Mouse (Mus musculus): ENCODE measurements around the gene Tm4sf5. TPM values are rescaled to one million over a fixed set of nuclear protein-coding genes. Genes with fewer than 3 reads are reported as not detected.

Gene Tm4sf5
- 4.7 and 5.3 TPM in 2 replicates for polyA plus RNA-seq (2014; fragmentation: Nextera tagmentation; extraction: Ambion mirVana)

GRCm38 (mm10) chr11:70504970-70505369 lies at the start of gene Tm4sf5:
Gene Tm4sf5 (plus strand): TSS chr11:70505244.
- WGBS, result 87% methylated on average over 9 of the region's 9 CpGs
- no peak within 1 kb of the TSS for H3K27ac ChIP-seq (replicated peaks; ENCODE audit: low read depth, low read length)
- H3K4me1 ChIP-seq (ENCODE audit: control insufficient read depth, insufficient read depth, low read length), result peaks cover 5% of the 10 kb centered on the region; the same call in 1 of the 2 replicates
- H3K4me2 ChIP-seq (ENCODE audit: low read length), result no peak within 1 kb of the TSS
- no peak for DNase-seq
- H3K9me3 ChIP-seq (ENCODE audit: control insufficient read depth, low read length), result no peaks in the 10 kb centered on the region
- H3K9ac ChIP-seq (replicated peaks; ENCODE audit: low read length), result no peak within 1 kb of the TSS
- H3K36me3 ChIP-seq (ENCODE audit: control insufficient read depth, insufficient read depth, low read length), result no peaks in the 10 kb centered on the region
- H3K4me3 ChIP-seq (replicated peaks; ENCODE audit: low read depth, low read length), result no peak within 1 kb of the TSS
- no peaks in the 10 kb centered on the region for H3K27me3 ChIP-seq (ENCODE audit: control insufficient read depth, insufficient read depth, low read length)
- ATAC-seq (ENCODE audit: low FRiP score, low TSS enrichment), result no peak

- Histone ChIP-seq H3K9me3 (ENCODE audit: control insufficient read depth, low read length) (no peaks in the 10 kb centered on the region), H3K4me1 (ENCODE audit: control insufficient read depth, insufficient read depth, low read length) (peaks cover 3% of the 10 kb centered on the region; the same call in 1 of the 2 replicates), H3K4me2 (ENCODE audit: low read length) (peak within 1 kb of the TSS; percentile 56), H3K4me3 (replicated peaks; ENCODE audit: low read depth, low read length) (peak within 1 kb of the TSS; percentile 31), H3K27ac (replicated peaks; ENCODE audit: low read depth, low read length) (no peak within 1 kb of the TSS), H3K27me3 (ENCODE audit: control insufficient read depth, insufficient read depth, low read length) (peaks cover 21% of the 10 kb centered on the region), H3K36me3 (ENCODE audit: control insufficient read depth, insufficient read depth, low read length) (no peaks in the 10 kb centered on the region), H3K9ac (replicated peaks; ENCODE audit: low read length) (peak within 1 kb of the TSS; percentile 47)
- ATAC-seq (ENCODE audit: low FRiP score, low TSS enrichment) (no peak), DNase-seq (peak; percentile 21)
- 18% methylated on average over 32 of the region's 32 CpGs for WGBS
Observed at GRCm38 (mm10) chr11:70458688-70459600, 46.1 kb upstream of the Tm4sf5 start, which contains the start of gene Zmynd15. Gene Zmynd15 (plus strand): TSS chr11:70459433.

GRCm38 (mm10) chr11:70459601-70460101 lies 45.4 kb upstream of the Tm4sf5 start, which contains the start of gene Cxcl16:
Gene Cxcl16 (minus strand): TSS chr11:70459984.
- DNase-seq, result no peak
- ATAC-seq (ENCODE audit: low FRiP score, low TSS enrichment), result no peak

GRCm38 (mm10) chr11:70463970-70464369 lies 41.1 kb upstream of the Tm4sf5 start:
- Histone ChIP-seq H3K4me2 (ENCODE audit: low read length) (no peak overlapping the region), H3K9ac (replicated peaks; ENCODE audit: low read length) (no peak overlapping the region), H3K27ac (replicated peaks; ENCODE audit: low read depth, low read length) (no peak overlapping the region), H3K9me3 (ENCODE audit: control insufficient read depth, low read length) (no peaks in the 10 kb centered on the region), H3K27me3 (ENCODE audit: control insufficient read depth, insufficient read depth, low read length) (peaks cover 24% of the 10 kb centered on the region), H3K36me3 (ENCODE audit: control insufficient read depth, insufficient read depth, low read length) (no peaks in the 10 kb centered on the region), H3K4me3 (replicated peaks; ENCODE audit: low read depth, low read length) (no peak overlapping the region), H3K4me1 (ENCODE audit: control insufficient read depth, insufficient read depth, low read length) (peaks cover 8% of the 10 kb centered on the region; the same call in 1 of the 2 replicates)
- no peak for ATAC-seq (ENCODE audit: low FRiP score, low TSS enrichment)
- WGBS, result 79% methylated on average over 5 of the region's 5 CpGs
- no peak for DNase-seq

More at GRCm38 (mm10) chr11:70459601-70460101, 45.4 kb upstream of the Tm4sf5 start, which contains the start of gene Cxcl16:
- peak within 1 kb of the TSS; percentile 56 for H3K4me2 ChIP-seq (ENCODE audit: low read length)
- H3K4me1 ChIP-seq (ENCODE audit: control insufficient read depth, insufficient read depth, low read length), result peaks cover 3% of the 10 kb centered on the region; the same call in 1 of the 2 replicates
- 5% methylated on average over 30 of the region's 30 CpGs for WGBS
- peak within 1 kb of the TSS; percentile 47 for H3K9ac ChIP-seq (replicated peaks; ENCODE audit: low read length)
- peak within 1 kb of the TSS; percentile 31 for H3K4me3 ChIP-seq (replicated peaks; ENCODE audit: low read depth, low read length)
- peaks cover 24% of the 10 kb centered on the region for H3K27me3 ChIP-seq (ENCODE audit: control insufficient read depth, insufficient read depth, low read length)
- H3K27ac ChIP-seq (replicated peaks; ENCODE audit: low read depth, low read length), result no peak within 1 kb of the TSS
- H3K36me3 ChIP-seq (ENCODE audit: control insufficient read depth, insufficient read depth, low read length), result no peaks in the 10 kb centered on the region
- no peaks in the 10 kb centered on the region for H3K9me3 ChIP-seq (ENCODE audit: control insufficient read depth, low read length)

- no peaks in the 10 kb centered on the region for H3K36me3 ChIP-seq (ENCODE audit: control insufficient read depth, insufficient read depth, low read length)
- ATAC-seq (ENCODE audit: low FRiP score, low TSS enrichment), result no peak
- H3K27me3 ChIP-seq (ENCODE audit: control insufficient read depth, insufficient read depth, low read length), result peaks cover 14% of the 10 kb centered on the region
- H3K9me3 ChIP-seq (ENCODE audit: control insufficient read depth, low read length), result no peaks in the 10 kb centered on the region
- no peak overlapping the region for H3K27ac ChIP-seq (replicated peaks; ENCODE audit: low read depth, low read length)
- WGBS, result 28% methylated on average over 16 of the region's 16 CpGs
- H3K9ac ChIP-seq (replicated peaks; ENCODE audit: low read length), result peak overlapping the region; percentile 29; the same call in 1 of the 2 replicates
- peak overlapping the region; percentile 39 for H3K4me2 ChIP-seq (ENCODE audit: low read length)
- no peak for DNase-seq
- 0 out of 2 replicates have a peak, but pooled peaks cover 5% of the 10 kb centered on the region for H3K4me1 ChIP-seq (ENCODE audit: control insufficient read depth, insufficient read depth, low read length)
- H3K4me3 ChIP-seq (replicated peaks; ENCODE audit: low read depth, low read length), result no peak overlapping the region
Observed at GRCm38 (mm10) chr11:70465211-70465610, 39.8 kb upstream of the Tm4sf5 start.

- no peak overlapping the region for H3K4me3 ChIP-seq (replicated peaks; ENCODE audit: low read depth, low read length)
- H3K36me3 ChIP-seq (ENCODE audit: control insufficient read depth, insufficient read depth, low read length), result no peaks in the 10 kb centered on the region
- H3K27ac ChIP-seq (replicated peaks; ENCODE audit: low read depth, low read length), result no peak overlapping the region
- H3K4me2 ChIP-seq (ENCODE audit: low read length), result peak overlapping the region; percentile 39
- WGBS, result 13% methylated on average over 23 of the region's 23 CpGs
- peaks cover 8% of the 10 kb centered on the region; the same call in 1 of the 2 replicates for H3K27me3 ChIP-seq (ENCODE audit: control insufficient read depth, insufficient read depth, low read length)
- peak overlapping the region; percentile 29; the same call in 1 of the 2 replicates for H3K9ac ChIP-seq (replicated peaks; ENCODE audit: low read length)
- DNase-seq (peak; percentile 43), ATAC-seq (ENCODE audit: low FRiP score, low TSS enrichment) (no peak)
- H3K9me3 ChIP-seq (ENCODE audit: control insufficient read depth, low read length), result no peaks in the 10 kb centered on the region
- 0 out of 2 replicates have a peak, but pooled peaks cover 5% of the 10 kb centered on the region for H3K4me1 ChIP-seq (ENCODE audit: control insufficient read depth, insufficient read depth, low read length)
Observed at GRCm38 (mm10) chr11:70465824-70466223, 39.2 kb upstream of the Tm4sf5 start.

- 87% methylated on average over 5 of the region's 5 CpGs for WGBS
- Histone ChIP-seq H3K27me3 (ENCODE audit: control insufficient read depth, insufficient read depth, low read length) (peaks cover 7% of the 10 kb centered on the region; the same call in 1 of the 2 replicates), H3K9me3 (ENCODE audit: control insufficient read depth, low read length) (no peaks in the 10 kb centered on the region), H3K4me1 (ENCODE audit: control insufficient read depth, insufficient read depth, low read length) (0 out of 2 replicates have a peak, but pooled peaks cover 5% of the 10 kb centered on the region), H3K27ac (replicated peaks; ENCODE audit: low read depth, low read length) (no peak overlapping the region), H3K4me3 (replicated peaks; ENCODE audit: low read depth, low read length) (no peak overlapping the region), H3K36me3 (ENCODE audit: control insufficient read depth, insufficient read depth, low read length) (no peaks in the 10 kb centered on the region), H3K9ac (replicated peaks; ENCODE audit: low read length) (no peak overlapping the region), H3K4me2 (ENCODE audit: low read length) (no peak overlapping the region)
- no peak for DNase-seq
- ATAC-seq (ENCODE audit: low FRiP score, low TSS enrichment), result no peak
Observed at GRCm38 (mm10) chr11:70467902-70468619, 37.0 kb upstream of the Tm4sf5 start.

GRCm38 (mm10) chr11:70469764-70470163 lies 35.3 kb upstream of the Tm4sf5 start:
- H3K9me3 ChIP-seq (ENCODE audit: control insufficient read depth, low read length), result no peaks in the 10 kb centered on the region
- no peak overlapping the region for H3K27ac ChIP-seq (replicated peaks; ENCODE audit: low read depth, low read length)
- no peaks in the 10 kb centered on the region for H3K36me3 ChIP-seq (ENCODE audit: control insufficient read depth, insufficient read depth, low read length)
- H3K27me3 ChIP-seq (ENCODE audit: control insufficient read depth, insufficient read depth, low read length), result peaks cover 5% of the 10 kb centered on the region; the same call in 1 of the 2 replicates
- H3K4me2 ChIP-seq (ENCODE audit: low read length), result no peak overlapping the region
- 0 out of 2 replicates have a peak, but pooled peaks cover 5% of the 10 kb centered on the region for H3K4me1 ChIP-seq (ENCODE audit: control insufficient read depth, insufficient read depth, low read length)
- no peak overlapping the region for H3K9ac ChIP-seq (replicated peaks; ENCODE audit: low read length)
- H3K4me3 ChIP-seq (replicated peaks; ENCODE audit: low read depth, low read length), result no peak overlapping the region
- 87% methylated on average over 3 of the region's 3 CpGs for WGBS
- ATAC-seq (ENCODE audit: low FRiP score, low TSS enrichment), result no peak
- no peak for DNase-seq

All from midbrain, embryonic 14.5 days (tissue).